Mouse (Mus musculus): ENCODE results near the gene Atox1.
A peak's percentile ranks its signal among the peaks of the same experiment; 100 is the strongest.

The Atox1 gene

DNA sequence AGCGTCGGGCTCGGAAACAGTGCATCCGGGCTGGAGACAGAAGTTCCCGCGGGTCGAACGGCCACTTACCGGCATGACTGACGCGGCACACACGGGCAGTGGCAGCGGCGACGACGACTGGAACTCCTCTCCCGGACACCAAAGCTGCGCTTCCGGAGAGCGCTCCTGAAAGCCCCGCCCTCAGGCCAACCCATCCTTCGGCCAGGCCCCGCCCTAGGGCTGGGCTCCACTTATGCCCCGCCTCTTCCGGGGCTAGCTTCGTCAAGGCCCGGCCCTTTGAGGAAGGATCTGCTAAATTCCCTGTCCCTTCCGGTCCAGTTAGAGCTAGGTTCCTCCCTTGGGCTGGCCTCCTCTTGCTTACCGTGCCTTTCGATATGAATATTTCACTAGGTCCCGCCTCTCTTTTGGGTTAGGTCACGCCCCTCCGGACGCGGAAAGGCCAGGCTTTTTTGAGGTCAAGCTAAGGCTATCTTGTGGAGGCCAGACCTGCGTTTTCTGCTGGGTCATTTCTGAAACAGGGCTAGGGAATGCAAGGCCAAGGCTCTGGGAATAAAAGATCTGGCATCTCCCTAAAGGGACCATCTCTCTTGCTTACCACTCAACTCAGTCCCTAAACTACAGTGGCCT is at the start of gene Atox1:
TSS of gene Atox1 (minus strand) at position 221 of the 627 bp plus-strand sequence.
- ATAC-seq (ENCODE audit: insufficient number of reproducible peaks, low FRiP score, low TSS enrichment), result peak; percentile 95

GRCm38 (mm10) chr11:55505485-55505884 is 44.4 kb upstream of the Atox1 start:
- ATAC-seq (ENCODE audit: insufficient number of reproducible peaks, low FRiP score, low TSS enrichment), result no peak

- ATAC-seq (ENCODE audit: insufficient number of reproducible peaks, low FRiP score, low TSS enrichment), result no peak
These were observed 41.8 kb upstream of the Atox1 start for GRCm38 (mm10) chr11:55502886-55503285.

- no peak for ATAC-seq (ENCODE audit: insufficient number of reproducible peaks, low FRiP score, low TSS enrichment)
These were observed 41.0 kb upstream of the Atox1 start for GRCm38 (mm10) chr11:55501955-55502531.

DNA sequence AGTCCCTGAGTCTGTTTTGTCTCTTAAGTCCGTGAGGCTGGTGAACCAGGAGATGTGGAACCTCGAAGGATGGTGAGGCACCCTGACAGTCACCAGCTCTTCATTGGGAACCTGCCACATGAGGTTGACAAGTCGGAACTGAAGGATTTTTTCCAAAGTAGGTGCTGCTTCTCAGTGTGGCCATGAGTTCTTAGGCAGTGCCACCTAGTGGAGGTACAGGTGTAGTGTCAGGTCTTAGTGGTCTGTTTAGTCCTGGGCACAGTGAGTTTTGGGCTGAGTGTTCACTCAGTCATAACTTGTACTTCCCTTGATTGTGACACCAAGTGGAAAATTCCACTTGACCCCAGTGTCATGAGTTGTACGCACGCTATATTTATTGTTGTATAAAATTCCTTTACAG is 36.8 kb upstream of the Atox1 start:
- ATAC-seq (ENCODE audit: insufficient number of reproducible peaks, low FRiP score, low TSS enrichment), result 0 out of 2 replicates have a peak, but pooled peaks have one; percentile 49

- no peak for ATAC-seq (ENCODE audit: insufficient number of reproducible peaks, low FRiP score, low TSS enrichment)
These were observed 35.1 kb upstream of the Atox1 start for GRCm38 (mm10) chr11:55496158-55496557.

- ATAC-seq (ENCODE audit: insufficient number of reproducible peaks, low FRiP score, low TSS enrichment), result no peak
These were observed 24.4 kb upstream of the Atox1 start for GRCm38 (mm10) chr11:55485443-55485842.

DNA sequence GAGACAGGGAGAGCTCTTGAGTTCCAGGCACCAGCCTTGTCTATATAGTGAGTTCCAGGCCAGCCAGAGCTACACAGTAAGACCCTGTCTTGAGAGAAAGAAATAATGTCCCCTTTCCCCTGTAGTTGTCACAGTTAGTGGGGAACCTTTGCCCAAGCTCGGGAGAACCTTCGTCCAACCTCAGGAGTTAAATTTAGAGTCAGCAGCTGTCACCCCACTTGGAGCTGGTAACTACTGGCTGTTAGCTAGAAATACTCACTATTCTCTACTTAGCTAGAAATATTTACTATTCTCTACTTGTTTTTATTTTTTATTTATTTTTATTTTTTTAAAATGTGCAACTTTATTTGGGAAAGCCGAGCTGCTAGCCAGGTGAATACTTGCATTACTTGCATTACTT is 12.2 kb upstream of the Atox1 start:
- no peak for ATAC-seq (ENCODE audit: insufficient number of reproducible peaks, low FRiP score, low TSS enrichment)

DNA sequence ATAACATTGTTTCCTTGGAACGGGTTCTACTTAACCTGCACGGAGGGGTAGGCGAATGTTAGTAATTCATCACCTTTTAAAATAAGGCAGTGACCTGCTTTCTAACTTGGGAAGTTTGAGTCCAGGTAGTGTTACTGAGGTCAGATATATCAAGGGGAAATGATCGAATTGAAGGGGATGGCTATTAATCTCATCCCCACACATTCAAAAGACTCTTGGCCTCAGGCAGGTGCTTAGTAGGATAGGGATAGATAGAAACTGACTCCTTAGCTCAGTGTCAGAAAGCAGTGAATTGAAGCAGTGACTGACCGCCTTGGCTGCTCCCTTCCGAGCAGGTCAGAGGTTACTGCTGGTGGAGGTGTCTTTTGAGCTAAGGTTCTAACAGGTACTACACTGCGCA is 10.4 kb upstream of the Atox1 start:
- no peak for ATAC-seq (ENCODE audit: insufficient number of reproducible peaks, low FRiP score, low TSS enrichment)

- no peak for ATAC-seq (ENCODE audit: insufficient number of reproducible peaks, low FRiP score, low TSS enrichment)
These were observed 9.7 kb upstream of the Atox1 start for GRCm38 (mm10) chr11:55470761-55471160.

DNA sequence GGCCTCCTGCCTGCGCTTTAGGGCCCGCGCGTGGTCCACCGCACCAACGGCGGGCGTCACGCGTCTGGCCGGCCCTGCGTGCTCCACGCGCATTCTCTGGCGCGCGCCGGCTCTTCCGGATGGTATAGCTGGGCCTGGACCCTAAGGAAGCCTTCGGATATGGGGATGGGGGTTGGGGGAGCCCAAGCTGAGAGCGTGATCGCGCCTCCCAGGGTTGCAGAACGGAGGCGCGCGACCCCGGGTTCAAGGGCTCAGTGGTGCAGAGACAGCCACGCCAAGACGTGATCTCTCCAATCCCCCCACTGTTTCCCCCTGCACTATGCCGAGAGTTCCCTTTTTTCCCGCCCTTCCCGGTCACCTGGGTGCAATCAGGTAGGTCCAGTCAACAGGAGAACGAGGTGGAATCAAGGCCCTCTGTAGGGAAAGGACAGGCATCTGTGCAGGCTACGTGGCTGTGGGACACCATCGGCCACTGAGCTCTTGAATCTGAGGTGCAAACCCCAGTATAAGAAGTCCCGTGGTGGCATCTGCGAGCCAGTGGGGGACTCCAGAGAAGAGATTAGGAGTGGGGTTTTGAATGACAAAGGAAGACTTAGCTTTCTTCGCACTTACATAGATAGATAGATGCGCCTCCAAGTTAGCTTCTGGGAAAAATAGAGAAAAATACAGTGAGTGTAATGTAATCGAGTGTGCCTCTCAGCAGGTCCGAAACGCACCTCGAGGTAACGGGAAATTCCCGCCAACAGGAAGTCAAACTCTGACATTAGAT is 9.1 kb upstream of the Atox1 start:
- peak; percentile 1; the same call in 1 of the 2 replicates for ATAC-seq (ENCODE audit: insufficient number of reproducible peaks, low FRiP score, low TSS enrichment)

- ATAC-seq (ENCODE audit: insufficient number of reproducible peaks, low FRiP score, low TSS enrichment), result peak; percentile 98
These were observed 8.2 kb upstream of the Atox1 start, which contains the start of gene G3bp1 for GRCm38 (mm10) chr11:55469048-55469843. TSS of gene G3bp1 (plus strand) at chr11:55469685.

GRCm38 (mm10) chr11:55468611-55469047 is 7.6 kb upstream of the Atox1 start:
- no peak; the same call in 1 of the 2 replicates for ATAC-seq (ENCODE audit: insufficient number of reproducible peaks, low FRiP score, low TSS enrichment)

DNA sequence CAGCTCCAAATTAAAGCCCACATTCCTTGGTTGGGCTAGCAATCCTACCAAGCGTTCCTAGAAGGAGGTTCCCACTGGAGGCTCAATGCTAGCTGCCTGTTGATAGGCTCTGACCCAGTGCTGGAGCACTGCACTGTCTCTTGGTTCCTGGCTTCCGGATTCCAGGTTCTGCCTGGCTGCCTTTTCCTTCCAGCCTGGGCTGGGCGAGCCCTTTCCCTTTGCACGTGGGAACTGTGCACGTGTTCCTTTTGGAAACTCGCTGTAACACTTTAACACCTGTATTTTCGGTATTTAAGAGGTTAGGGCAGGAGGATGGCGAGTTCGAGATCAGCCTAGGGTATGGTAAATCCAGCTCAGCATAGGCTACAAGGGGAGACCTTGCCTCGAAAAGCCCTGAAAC is 7.0 kb upstream of the Atox1 start:
- no peak for ATAC-seq (ENCODE audit: insufficient number of reproducible peaks, low FRiP score, low TSS enrichment)

GRCm38 (mm10) chr11:55465177-55465576 is 4.1 kb upstream of the Atox1 start:
- no peak for ATAC-seq (ENCODE audit: insufficient number of reproducible peaks, low FRiP score, low TSS enrichment)

GRCm38 (mm10) chr11:55464707-55465106 is 3.7 kb upstream of the Atox1 start:
- ATAC-seq (ENCODE audit: insufficient number of reproducible peaks, low FRiP score, low TSS enrichment), result no peak

DNA sequence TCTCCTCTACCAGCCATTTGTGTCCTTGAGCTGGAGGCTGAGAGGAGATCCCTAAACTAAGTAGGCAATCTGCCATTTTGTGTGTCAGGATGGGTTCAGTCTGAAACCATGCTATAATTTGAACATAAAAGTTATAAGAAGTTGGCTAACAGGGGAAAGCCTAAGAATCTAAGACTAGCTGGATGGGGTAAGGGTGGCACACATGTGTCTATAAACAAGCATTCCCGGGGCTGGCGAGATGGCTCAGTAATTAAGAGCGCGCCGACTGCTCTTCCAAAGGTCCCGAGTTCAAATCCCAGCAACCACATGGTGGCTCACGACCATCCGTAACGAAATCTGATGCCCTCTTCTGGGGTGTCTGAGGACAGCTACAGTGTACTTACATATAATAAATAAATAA is 1.1 kb upstream of the Atox1 start:
- no peak for ATAC-seq (ENCODE audit: insufficient number of reproducible peaks, low FRiP score, low TSS enrichment)

DNA sequence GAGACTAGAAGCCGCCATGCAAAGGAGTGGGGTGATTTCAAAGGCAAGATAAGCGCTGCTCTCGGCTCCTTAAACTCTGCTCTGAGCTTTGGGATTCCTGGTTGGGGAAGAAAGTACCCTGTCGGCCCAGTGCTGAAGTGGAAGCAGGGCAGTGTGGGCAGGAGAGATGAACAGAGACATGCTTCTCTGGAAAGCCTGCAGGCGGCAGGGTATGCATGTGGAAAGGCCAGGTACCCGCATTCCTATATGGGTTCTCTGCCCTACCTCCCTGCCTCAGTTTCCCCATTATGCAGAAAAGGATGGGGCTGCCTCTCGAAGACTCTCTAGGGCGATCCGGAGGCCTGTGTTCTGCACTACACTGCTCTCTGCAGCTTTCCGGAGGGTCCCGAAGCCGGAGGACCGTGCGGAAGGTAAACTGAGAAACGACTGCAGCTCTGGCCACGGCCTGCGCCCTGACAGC is 450 bp downstream of the Atox1 start:
- peak; percentile 42; the same call in 1 of the 2 replicates for ATAC-seq (ENCODE audit: insufficient number of reproducible peaks, low FRiP score, low TSS enrichment)

DNA sequence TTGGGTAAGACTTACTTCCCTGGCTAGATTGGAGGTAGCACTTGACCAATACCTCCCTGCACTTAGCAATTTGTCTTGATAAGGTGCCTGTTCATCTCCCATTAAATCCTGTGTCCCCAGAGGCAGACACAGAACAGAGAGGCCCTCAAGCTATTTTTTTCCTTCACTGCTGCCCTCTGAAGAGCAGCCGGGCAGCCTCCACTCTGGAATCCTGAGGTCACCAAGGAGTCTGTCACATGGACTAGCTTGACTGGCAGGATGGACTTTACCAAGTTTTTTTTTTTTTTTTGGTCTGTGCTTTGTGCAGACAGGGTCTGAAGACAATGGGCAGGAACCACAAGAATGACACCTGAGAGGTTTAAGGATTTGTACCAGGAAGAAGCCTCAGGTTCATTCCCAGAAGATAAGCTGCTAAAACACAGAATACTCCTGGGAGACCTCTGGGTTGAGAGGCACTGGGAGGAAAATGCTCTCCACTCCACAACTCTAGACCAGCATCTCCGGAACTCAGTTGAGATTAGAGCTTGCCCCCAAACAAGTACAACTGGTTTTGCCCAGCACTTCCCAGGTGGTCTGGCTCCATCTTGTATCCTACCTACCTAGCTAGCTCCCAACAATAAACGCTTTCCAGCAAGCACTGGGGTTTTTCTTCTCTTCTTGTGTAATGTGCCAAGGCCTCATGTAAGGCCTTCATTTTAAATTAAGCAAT is 1.0 kb downstream of the Atox1 start:
- ATAC-seq (ENCODE audit: insufficient number of reproducible peaks, low FRiP score, low TSS enrichment), result no peak

DNA sequence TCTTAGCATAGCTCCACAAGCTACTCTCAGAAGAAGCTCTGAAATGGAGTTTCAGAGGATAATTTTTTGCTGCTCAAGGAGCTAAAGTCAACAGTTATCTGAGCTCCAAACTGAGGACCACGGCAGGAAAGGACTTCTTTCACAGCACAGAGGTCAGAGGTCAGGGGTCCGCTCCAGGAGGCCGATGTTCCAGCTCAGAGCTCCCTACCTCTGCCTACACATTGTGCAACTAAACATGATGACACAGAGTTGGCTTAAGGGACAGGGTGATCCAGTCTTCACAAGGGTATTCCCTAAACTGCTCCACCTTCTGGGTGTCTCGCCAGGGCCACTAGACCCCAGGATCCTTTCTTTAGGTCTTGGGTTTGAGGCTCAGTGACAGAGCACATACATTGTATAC is 2.5 kb downstream of the Atox1 start:
- ATAC-seq (ENCODE audit: insufficient number of reproducible peaks, low FRiP score, low TSS enrichment), result no peak

All from cerebellum, adult (tissue).